Mouse (Mus musculus): Measurements from ENCODE around the gene Sae1. TPM values are rescaled to one million over a fixed set of nuclear protein-coding genes. Genes with fewer than 3 reads are reported as not detected.

Sae1 gene
- polyA plus RNA-seq, 1 experiment from 2014 or later = 184 TPM

DNA sequence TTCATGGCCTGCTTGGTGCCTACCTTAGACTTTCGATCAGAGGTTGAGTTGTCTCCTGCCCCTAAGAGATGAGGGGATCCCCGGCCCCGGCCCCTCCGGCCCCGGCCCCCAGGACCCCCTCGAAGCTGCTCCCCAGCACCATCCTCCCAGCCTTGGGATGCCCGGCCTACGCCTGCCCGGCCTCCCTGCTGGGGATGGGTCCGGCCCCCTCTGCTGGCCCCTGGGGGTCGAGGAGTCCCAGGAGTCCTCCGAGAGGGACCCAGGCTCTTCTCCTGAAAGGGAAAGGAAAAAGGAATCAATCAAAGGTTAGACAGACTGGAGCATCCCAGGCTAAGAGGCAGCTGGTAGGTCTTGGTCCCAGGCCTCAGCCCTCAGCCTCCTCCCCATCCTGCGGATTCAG lies 105.3 kb downstream of the Sae1 start:
- DNase-seq (ENCODE audit: low spot score) (no peak), ATAC-seq (replicated peaks; ENCODE audit: low FRiP score, low read depth) (no peak)
- H3K4me3 ChIP-seq (replicated peaks; ENCODE audit: low read depth, low read length) = no peak overlapping the region
- H3K9ac ChIP-seq (ENCODE audit: low read depth, low read length) = no peak overlapping the region
- no peaks in the 10 kb centered on the region for H3K4me1 ChIP-seq (replicated peaks; ENCODE audit: insufficient read depth, low read length)
- no peaks in the 10 kb centered on the region for H3K9me3 ChIP-seq (replicated peaks; ENCODE audit: low read length)
- no peaks in the 10 kb centered on the region for H3K27me3 ChIP-seq (ENCODE audit: insufficient read depth, low read length)
- no peak overlapping the region for H3K4me2 ChIP-seq (ENCODE audit: low read length)
- no peak for TF ChIP-seq CTCF (IDR thresholded peaks at IDR 0.05; ENCODE audit: low read depth)
- no peak overlapping the region for H3K27ac ChIP-seq
- peaks cover 38% of the 10 kb centered on the region for H3K36me3 ChIP-seq (ENCODE audit: insufficient read depth, low read length)
- 86% methylated on average over 13 of the region's 13 CpGs for whole genome bisulfite sequencing

DNA sequence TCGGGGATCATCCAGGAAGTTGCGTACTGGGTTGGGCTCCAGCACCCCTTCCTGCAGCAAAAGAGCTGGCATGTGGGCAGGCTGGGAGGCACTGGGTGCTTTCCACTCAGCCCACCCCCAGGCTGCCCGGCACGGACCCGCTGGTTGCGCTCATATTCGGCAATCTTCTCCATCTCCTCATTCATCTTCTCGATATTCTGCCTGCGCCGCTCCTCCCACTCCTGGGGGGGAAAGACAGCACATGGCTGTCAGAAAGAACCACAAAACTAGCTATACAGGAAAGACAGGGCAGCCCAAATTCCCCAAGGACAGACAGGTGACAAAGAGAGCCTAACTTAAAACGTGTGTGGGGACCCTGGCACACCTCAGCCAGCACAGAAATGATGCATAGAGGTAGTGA lies 106.9 kb downstream of the Sae1 start:
- no peaks in the 10 kb centered on the region for H3K9me3 ChIP-seq (replicated peaks; ENCODE audit: low read length)
- H3K4me1 ChIP-seq (replicated peaks; ENCODE audit: insufficient read depth, low read length) = no peaks in the 10 kb centered on the region
- no peak overlapping the region for H3K27ac ChIP-seq
- peaks cover 45% of the 10 kb centered on the region for H3K36me3 ChIP-seq (ENCODE audit: insufficient read depth, low read length)
- H3K27me3 ChIP-seq (ENCODE audit: insufficient read depth, low read length) = no peaks in the 10 kb centered on the region
- no peak overlapping the region for H3K4me3 ChIP-seq (replicated peaks; ENCODE audit: low read depth, low read length)
- DNase-seq (ENCODE audit: low spot score) (no peak), ATAC-seq (replicated peaks; ENCODE audit: low FRiP score, low read depth) (no peak)
- TF ChIP-seq CTCF (IDR thresholded peaks at IDR 0.05; ENCODE audit: low read depth) = no peak
- no peak overlapping the region for H3K9ac ChIP-seq (ENCODE audit: low read depth, low read length)
- no peak overlapping the region for H3K4me2 ChIP-seq (ENCODE audit: low read length)
- 89% methylated on average over 11 of the region's 11 CpGs for WGBS

DNA sequence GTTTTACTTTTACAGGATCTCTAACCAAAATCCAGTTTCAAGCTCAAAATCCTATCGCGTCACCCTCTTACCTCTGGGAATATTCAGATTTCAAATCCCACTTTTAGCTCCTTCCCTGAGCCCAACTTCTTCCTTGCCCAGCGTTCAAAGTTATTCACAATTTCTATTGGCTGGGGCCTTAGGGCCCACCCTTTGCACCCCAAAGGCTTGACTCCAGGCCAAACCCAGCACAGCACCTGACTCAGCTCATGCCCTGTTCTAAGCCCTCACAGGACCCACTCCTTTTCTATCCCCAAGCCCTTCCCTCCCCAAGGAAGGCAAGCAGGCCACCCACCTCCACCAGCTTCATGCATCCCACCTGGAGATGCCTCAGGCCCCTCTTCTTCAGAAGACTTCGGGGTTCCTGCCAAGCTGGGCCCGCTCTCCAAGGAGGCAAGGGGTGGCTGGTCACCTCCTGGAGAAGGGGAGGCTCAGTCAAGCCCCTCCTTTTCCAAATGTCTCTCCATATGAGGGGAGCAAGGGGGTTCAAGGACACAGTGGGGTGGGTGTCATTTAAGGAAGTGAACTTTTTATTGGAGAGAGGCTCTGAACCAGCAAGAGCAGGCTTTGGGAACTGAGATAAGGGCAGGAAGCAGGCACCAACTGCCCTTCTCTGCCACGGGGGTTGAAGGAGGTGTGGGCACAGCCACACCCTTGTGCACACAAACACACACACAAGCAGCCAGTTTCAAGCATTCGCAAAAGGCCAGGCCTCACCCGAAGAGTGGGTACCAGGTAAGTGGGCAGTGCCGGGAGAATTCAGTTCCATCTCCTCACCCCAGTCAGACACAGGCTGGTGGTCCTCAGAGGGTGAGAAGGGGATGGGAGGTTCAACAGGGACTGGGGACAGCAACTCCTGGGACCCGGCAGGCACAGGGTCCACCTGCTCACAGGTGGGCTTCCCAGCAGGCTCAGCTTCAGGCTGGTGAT lies 112.4 kb downstream of the Sae1 start:
- no peak for DNase-seq (ENCODE audit: low spot score)

DNA sequence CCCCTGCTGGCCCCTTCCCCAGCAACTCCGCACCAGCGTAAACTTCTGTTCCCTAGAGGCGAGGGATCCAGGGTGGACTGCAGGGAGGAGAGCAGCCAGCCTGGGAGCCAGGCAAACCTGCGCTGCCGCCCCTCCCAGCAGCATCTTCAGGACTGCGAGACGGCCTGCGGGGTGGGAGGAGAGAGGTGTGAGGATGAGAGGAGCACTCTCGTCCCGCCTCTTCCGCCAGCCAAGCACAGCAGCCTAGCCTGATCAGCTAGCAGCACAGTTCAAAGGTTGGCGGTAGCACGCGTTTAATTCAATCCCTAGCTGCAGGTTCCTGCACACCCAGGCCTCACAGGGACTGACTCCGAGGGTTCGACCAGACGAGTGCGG lies 113.9 kb downstream of the Sae1 start:
- H3K4me2 ChIP-seq (ENCODE audit: low read length) = peak overlapping the region; percentile 84
- H3K4me3 ChIP-seq (replicated peaks; ENCODE audit: low read depth, low read length) = peak overlapping the region; percentile 66
- H3K27ac ChIP-seq = peak overlapping the region; percentile 91
- H3K9me3 ChIP-seq (replicated peaks; ENCODE audit: low read length) = no peaks in the 10 kb centered on the region
- peak; percentile 77 for ATAC-seq (replicated peaks; ENCODE audit: low FRiP score, low read depth)
- under 1% methylated on average over 18 of the region's 18 CpGs for WGBS
- H3K36me3 ChIP-seq (ENCODE audit: insufficient read depth, low read length) = peaks cover 27% of the 10 kb centered on the region
- TF ChIP-seq CTCF (IDR thresholded peaks at IDR 0.05; ENCODE audit: low read depth) = no peak
- peaks cover 5% of the 10 kb centered on the region for H3K4me1 ChIP-seq (replicated peaks; ENCODE audit: insufficient read depth, low read length)
- no peaks in the 10 kb centered on the region for H3K27me3 ChIP-seq (ENCODE audit: insufficient read depth, low read length)
- H3K9ac ChIP-seq (ENCODE audit: low read depth, low read length) = peak overlapping the region; percentile 77
- peak; percentile 94 for DNase-seq (ENCODE audit: low spot score)

More for the DNA sequence above, 112.4 kb downstream of the Sae1 start:
- no peak for TF ChIP-seq CTCF (IDR thresholded peaks at IDR 0.05; ENCODE audit: low read depth)
- Histone ChIP-seq H3K9ac (ENCODE audit: low read depth, low read length) (no peak overlapping the region), H3K4me1 (replicated peaks; ENCODE audit: insufficient read depth, low read length) (peaks cover 5% of the 10 kb centered on the region), H3K4me2 (ENCODE audit: low read length) (no peak overlapping the region; the same call in 1 of the 2 replicates), H3K4me3 (replicated peaks; ENCODE audit: low read depth, low read length) (no peak overlapping the region), H3K27me3 (ENCODE audit: insufficient read depth, low read length) (no peaks in the 10 kb centered on the region), H3K36me3 (ENCODE audit: insufficient read depth, low read length) (peaks cover 27% of the 10 kb centered on the region), H3K27ac (no peak overlapping the region), H3K9me3 (replicated peaks; ENCODE audit: low read length) (no peaks in the 10 kb centered on the region)
- 87% methylated on average over 10 of the region's 10 CpGs for WGBS
- ATAC-seq (replicated peaks; ENCODE audit: low FRiP score, low read depth) = no peak

DNA sequence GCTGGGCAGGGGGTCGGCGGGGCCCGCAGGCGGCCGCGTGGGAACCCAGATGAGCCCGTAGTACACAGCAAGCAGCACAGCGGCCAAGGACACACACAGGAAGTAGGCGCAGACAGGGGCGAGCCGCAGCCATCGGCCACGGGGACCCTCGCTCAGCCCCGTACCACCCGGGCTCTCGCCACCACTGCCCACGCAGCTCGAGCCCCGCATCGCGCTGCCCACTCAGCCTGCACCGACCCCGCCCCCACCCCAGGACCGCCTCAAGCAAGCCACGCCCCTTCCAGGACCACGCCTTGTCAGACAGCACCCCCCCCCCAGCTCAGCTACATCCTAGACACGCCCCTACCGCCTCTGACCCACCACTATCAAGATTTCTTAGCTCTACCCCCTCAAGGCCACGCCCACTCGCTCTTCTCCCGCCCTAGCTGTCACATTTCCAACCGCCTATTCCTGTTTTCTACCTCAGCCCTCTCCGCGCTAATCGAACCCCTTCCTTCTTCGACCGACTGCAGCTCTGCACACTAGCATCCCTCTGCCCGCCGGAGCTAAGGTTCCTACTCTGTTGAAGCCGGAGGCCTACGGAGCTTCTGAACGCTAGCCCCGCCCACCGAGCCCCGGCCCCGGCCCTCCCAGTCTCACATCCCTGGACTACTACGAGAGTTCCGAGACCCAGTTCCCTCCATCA lies 114.4 kb downstream of the Sae1 start, which contains the start of gene Inafm1:
TSS of gene Inafm1 (minus strand) at position 537 of the 685 bp plus-strand sequence.
- Histone ChIP-seq H3K36me3 (ENCODE audit: insufficient read depth, low read length) (peaks cover 24% of the 10 kb centered on the region), H3K27ac (peak within 1 kb of the TSS; percentile 91), H3K9ac (ENCODE audit: low read depth, low read length) (peak within 1 kb of the TSS; percentile 77), H3K4me2 (ENCODE audit: low read length) (peak within 1 kb of the TSS; percentile 84), H3K4me3 (replicated peaks; ENCODE audit: low read depth, low read length) (peak within 1 kb of the TSS; percentile 66), H3K27me3 (ENCODE audit: insufficient read depth, low read length) (no peaks in the 10 kb centered on the region), H3K4me1 (replicated peaks; ENCODE audit: insufficient read depth, low read length) (peaks cover 5% of the 10 kb centered on the region), H3K9me3 (replicated peaks; ENCODE audit: low read length) (no peaks in the 10 kb centered on the region)
- DNase-seq (ENCODE audit: low spot score) (peak; percentile 99), ATAC-seq (replicated peaks; ENCODE audit: low FRiP score, low read depth) (peak; percentile 73)
- WGBS = 2% methylated on average over 41 of the region's 49 CpGs
- TF ChIP-seq CTCF (IDR thresholded peaks at IDR 0.05; ENCODE audit: low read depth) = no peak

DNA sequence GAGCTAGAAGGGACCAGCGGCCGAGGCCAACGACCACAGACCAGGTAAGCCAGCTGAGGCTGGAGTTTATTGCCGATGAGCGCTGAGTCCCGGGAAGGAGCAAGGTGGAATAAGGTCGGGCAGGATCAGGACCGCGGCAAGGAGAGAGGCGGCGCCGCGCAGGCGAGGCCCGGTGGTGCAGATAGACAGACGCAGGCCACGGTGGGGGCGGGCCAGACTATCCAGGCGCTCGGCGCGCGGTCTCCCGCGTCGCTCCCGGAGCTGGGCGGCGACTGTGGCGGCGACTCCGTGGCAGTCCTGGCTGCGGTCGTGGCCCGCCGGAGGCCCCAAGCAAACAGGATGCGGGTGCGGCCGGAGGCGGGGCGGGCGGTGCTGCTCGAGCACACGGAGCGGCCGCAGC lies 114.9 kb downstream of the Sae1 start:
- DNase-seq (ENCODE audit: low spot score) = peak; percentile 79
- H3K4me3 ChIP-seq (replicated peaks; ENCODE audit: low read depth, low read length) = peak overlapping the region; percentile 66
- peaks cover 5% of the 10 kb centered on the region for H3K4me1 ChIP-seq (replicated peaks; ENCODE audit: insufficient read depth, low read length)
- H3K4me2 ChIP-seq (ENCODE audit: low read length) = peak overlapping the region; percentile 84
- TF ChIP-seq CTCF (IDR thresholded peaks at IDR 0.05; ENCODE audit: low read depth) = peak; percentile 25; the same call in 1 of the 2 replicates
- peak; percentile 83 for ATAC-seq (replicated peaks; ENCODE audit: low FRiP score, low read depth)
- WGBS = under 1% methylated on average over 40 of the region's 46 CpGs
- H3K9me3 ChIP-seq (replicated peaks; ENCODE audit: low read length) = no peaks in the 10 kb centered on the region
- H3K27me3 ChIP-seq (ENCODE audit: insufficient read depth, low read length) = no peaks in the 10 kb centered on the region
- H3K36me3 ChIP-seq (ENCODE audit: insufficient read depth, low read length) = peaks cover 18% of the 10 kb centered on the region
- H3K9ac ChIP-seq (ENCODE audit: low read depth, low read length) = peak overlapping the region; percentile 77
- peak overlapping the region; percentile 91 for H3K27ac ChIP-seq
